Mouse (Mus musculus): ENCODE results near the gene Ccm2. TPM values are rescaled to one million over a fixed set of nuclear protein-coding genes. Genes with fewer than 3 reads are reported as not detected.
"Not testable (repeated sequence)": the region's sequence is repeated elsewhere in the genome, so short reads cannot be mapped to it uniquely, and the experiment has no call there.

The Ccm2 gene
- 10 to 100 TPM; 20.8 to 21.6 TPM for total RNA-seq (2021)
- long read RNA-seq, experiment 1, transcript Ccm2-201 (10 exons, 1,858 nt): major isoform, 28 of 43 reads
- long read RNA-seq, experiment 1, partial matches to known transcripts: 1 of 43 reads
- long read RNA-seq, experiment 1, other reads (novel, unspliced or antisense): 14 of 43 reads
- long read RNA-seq, experiment 2, transcript Ccm2-201 (10 exons, 1,858 nt): major isoform, 33 of 40 reads
- long read RNA-seq, experiment 2, partial matches to known transcripts: 1 of 40 reads
- long read RNA-seq, experiment 2, other reads (novel, unspliced or antisense): 6 of 40 reads

DNA sequence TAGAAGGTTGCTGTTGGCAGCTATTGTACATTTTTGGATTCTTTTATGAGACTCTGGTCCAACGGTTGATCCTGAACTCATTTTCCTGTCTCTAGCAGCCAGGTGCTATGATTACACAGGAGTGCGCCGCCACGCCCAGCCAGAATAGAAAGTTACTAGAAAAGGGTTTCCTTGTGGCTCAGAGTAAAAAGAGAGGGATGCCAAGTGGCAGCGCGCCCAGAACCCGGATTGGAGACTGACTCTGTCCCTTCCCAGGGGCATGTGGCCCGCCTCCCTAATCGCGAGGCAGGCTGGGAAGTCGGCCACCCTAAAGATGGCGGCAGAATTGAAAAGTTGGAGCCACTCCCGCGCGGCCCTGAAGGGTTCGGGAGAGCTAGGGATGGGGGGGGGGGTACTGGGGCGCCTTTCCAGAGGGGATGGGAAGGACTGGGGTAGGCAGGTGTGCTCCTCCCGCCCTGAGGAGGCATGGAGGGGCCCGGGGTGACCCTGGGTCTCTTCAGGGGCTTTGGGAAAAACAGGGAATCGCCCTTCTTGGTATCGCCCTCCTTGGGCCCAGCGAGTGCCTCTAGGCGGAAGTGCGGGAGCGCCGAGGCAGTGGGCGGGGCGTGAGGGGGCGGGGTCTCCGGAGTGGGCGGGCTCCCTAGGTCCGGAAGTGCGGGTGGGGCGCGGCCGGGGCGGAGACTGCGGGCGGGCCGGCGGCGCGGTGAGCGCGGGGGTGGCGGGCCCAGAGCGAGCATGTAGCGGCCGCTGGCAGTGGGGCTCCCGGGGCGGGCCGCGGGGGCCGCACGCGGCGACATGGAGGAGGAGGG lies at the start of gene Ccm2:
Gene Ccm2 (plus strand): TSS at position 683 of the 809 bp plus-strand sequence.
- intact Hi-C loops (cut with DNase I; ENCODE audit: low total_unique reads): no loop called here
- DNase-seq: peak; percentile 98

DNA sequence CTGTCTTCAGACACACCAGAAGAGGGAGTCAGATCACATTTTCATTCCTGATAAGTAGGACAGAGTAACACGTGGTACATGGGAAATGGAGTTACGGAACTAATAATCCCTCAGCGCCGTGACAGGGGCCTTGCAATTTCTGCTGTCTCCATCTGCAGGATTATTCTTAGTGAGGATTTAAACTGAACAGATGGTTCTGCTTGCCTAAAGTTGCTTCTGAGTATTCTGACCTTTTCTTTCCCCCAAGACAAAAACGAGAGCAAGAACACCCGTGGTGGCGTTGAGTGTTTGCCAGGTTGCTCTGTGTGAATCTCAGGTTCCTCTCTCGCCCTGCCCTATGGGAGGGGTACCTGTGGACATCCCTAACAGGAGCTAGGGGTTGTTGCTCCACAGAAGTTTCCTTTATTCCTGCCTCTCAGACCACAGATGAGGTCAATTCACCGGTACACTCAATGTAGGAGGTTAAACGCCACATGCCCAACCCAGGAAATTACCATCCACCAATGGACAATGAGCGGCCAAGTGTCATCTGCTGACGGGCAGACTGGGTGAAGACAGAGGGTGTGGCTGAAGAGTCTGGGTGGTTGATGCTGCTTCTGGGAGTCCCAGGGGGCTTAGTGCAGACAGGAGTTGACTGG lies 49.3 kb upstream of the Ccm2 start:
- no peak for DNase-seq
- intact Hi-C loops (cut with DNase I; ENCODE audit: low total_unique reads): no loop called here

DNA sequence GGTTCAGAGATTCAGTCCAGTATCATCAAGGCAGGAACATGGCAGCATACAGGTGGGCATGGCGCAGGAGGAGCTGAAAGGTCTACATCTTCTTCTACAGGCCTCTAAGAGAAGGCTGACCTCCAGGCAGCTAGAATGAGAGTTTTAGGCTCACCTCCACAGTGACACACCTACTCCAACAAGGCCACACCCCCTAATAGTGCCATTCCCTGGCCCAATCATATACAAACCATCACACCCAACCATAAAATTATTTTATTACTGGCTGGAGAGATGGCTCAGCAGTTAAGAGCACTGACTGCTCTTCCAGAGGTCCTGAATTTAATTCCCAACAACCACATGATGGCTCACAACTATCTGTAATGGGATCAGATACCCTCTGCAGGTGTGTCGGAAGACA lies 44.2 kb upstream of the Ccm2 start:
- intact Hi-C loops (cut with DNase I; ENCODE audit: low total_unique reads): no loop called here
- DNase-seq: no peak

DNA sequence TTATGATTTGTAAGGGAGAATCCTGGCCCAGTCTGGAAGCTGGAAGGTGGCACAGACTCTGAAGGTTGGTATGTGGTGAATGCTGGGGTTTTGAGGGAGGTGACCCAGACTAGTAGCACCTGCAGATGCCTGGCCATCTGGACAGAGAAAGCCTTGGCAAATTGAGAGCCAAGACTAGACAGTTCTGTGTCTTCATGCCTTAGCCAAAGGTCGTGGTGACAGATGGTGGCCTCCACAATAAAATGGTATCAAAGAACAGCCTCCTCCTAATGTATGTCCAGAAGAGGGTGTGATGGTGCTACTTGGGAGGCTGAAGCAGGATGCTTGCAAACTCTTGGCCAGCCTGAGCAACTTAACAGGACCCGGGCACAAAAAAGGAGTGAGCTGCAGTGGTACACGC lies 42.5 kb upstream of the Ccm2 start:
- intact Hi-C loops (cut with DNase I; ENCODE audit: low total_unique reads): no loop called here
- no peak for DNase-seq

DNA sequence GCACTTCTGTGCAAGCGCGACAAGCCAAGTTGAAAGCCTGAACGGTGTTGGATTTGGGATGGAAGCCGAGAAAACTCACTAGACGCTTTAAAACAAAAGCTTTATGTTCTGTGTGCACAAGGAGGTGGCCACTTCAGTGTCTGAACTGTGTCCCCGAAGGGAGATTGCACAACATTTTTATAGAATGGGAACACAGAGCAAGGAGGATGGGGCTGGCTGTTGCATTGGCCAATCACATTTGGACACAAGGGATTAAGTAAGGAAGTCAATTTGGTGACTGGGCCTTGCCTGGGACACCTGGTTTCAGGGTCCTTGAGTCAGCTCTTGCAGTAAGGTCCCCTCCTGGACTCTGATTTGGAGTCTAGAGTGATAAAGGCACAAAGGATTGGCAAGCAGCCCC lies 42.0 kb upstream of the Ccm2 start:
- intact Hi-C loops (cut with DNase I; ENCODE audit: low total_unique reads): no loop called here
- DNase-seq: no peak

DNA sequence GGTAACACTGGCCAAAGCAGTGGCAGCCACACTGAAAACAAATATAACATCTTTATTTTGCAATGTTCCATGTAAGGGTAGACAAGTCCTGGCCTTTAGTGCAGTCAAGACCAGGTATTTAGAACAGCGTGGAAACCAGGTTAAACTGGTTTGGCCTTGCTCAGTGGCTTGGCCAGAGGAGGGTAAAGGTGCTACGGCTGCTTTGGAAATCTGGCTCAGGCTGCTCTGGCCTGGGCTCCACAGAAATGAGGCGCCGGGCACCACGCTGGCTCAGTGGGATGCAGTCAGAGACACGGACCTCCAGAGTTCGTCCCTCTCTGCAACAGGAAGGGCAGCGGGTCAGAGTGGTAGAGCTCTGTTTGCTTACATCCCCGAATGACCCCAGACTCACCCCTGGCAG lies 40.2 kb upstream of the Ccm2 start:
- intact Hi-C loops (cut with DNase I; ENCODE audit: low total_unique reads): no loop called here
- no peak for DNase-seq

DNA sequence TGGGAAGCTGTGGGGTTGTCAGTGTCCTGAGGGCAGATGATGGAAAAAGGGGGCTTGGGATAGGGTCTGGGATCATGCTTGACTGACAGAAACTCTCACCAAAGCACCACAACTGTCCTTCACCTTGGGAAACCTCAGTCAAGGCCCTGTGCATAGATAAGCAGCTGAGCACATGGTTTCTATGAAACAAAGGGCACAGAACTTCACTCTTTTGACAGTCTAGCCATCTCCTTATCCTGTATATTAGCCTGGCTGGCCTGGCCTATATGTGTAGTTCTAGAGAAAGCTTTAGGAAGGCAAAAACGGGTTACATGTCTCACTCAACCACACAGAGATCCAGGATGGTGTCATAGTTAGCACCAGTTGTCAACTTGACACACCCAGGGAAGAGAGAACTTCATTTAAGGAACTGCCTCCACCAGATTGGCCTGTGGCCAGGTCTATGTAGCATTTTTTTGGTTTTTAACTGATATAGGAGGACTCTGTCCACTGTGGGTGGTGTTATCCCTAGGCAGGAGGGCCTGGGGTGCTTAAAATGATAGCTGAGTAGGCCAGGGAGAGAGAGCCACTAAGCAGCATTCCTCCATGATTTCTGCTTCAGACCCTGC lies 38.3 kb upstream of the Ccm2 start:
- intact Hi-C loops (cut with DNase I; ENCODE audit: low total_unique reads): no loop called here
- DNase-seq: no peak

DNA sequence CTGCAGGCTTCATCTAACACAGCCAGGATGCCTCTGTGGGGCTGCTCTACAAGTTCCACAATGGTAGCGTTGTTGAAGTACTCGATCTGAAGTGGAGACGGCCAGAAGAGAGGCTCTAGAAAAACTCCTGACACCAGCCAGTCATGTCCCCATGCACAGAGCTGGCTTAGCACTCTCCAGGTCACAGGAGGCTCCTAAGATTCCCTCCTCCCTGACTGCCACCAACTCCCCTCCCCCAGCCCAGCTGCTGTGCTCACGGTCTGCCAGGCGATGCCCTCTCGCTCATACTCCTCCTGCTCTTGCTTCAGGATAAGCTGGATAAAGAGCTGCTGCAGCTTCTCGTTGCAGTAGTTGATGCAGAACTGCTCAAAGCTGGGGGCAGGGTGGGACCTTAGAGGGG lies 31.9 kb upstream of the Ccm2 start:
- intact Hi-C loops (cut with DNase I; ENCODE audit: low total_unique reads): no loop called here
- DNase-seq: peak; percentile 61

DNA sequence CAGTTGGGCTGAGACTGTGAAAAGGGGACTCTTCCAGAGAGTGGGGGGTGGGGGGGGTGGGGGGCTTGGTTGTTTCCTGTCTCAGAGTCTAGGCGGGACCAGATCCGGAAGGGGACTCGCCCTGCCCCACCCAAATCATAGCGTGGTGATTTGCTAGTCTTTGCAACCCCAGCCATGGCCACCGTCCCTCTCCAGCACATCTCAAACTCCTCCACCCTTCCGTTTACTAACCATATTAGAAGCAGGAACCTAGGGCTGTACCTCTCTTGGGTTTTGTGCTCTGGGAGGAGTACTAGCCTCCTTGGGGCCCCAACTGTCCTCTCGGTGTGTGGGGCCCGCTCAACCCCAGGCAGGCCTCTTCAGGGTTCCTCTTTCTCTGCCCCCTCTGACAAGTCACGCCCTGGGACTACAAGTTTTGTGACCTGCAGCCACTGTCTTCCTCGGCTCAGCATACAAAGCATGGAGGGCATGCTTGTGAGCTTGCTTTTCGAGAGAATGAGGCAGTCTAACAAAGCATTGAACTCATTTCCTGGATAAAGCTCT lies 27.1 kb upstream of the Ccm2 start:
- DNase-seq: no peak
- intact Hi-C loops (cut with DNase I; ENCODE audit: low total_unique reads): no loop called here

DNA sequence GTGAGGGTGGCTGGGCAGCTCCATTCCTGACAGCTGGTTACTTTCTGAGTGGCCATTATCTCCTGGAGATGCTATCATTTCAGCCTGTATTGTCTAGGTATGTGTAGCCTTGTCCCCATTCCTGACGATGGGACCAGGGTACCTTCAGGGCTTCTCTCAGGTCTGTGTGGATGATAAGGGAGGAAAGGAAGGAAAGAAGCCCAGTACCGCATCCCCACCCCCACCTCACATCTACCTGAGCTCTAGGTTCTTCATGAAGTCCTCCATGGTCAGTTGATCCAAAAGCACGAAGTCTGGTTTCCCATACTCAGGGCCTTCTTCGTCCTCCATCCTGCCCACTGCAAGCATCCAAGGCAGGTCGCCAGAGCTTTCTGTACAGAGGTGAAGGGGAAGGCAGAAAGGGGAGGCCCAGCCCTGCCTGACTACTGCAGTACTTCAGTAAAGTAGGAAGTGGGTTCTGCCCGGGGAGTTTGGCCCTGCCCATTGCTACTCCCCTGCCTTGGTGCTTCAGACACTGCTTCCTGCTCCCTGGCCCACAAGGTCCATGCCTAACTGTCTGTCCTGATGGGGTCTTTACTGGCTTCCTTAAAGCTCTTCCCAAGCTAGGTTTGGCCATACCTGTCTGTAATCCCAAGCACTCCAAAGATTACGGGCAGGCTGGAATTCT lies 26.0 kb upstream of the Ccm2 start, which contains the start of gene Myo1g:
Gene Myo1g (minus strand): TSS at position 459 of the 667 bp plus-strand sequence.
- peak; percentile 16 for DNase-seq
- intact Hi-C loops (cut with DNase I; ENCODE audit: low total_unique reads): no loop called here

DNA sequence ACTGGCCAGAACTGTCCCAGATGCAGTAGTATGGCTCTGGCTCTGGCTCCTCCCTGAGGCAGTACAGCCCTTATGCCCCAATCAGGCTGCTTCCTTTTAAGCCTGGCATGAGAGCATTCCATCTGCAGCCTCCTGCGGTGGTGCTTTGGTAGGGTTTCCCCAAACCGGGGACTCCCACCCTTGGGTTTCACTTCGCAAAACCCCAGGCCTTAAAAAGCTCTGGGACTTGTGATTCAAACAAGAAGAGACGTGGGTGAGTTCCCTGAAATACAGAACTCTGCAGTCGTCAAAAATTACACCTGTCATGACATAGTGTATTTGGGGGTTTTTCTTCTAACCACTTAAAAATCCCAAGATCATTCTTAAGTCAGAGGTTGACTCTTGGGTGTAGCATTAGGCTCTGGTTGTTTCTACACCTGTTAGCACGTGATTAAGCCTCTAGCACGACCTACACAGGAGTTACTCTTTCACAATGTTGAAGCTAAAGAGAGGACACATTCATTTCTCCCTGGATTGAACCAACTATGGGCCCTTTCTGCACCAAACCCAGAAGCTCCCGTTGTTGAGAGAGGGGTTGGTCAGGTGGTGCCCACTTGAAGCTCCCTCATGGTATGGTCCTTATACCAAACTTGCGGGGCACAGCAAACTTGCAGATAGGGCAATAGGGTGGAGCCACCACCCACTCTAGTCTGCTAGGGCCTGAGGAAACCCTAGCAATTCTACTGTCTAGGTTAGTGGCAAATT lies 23.7 kb upstream of the Ccm2 start:
- intact Hi-C loops (cut with DNase I; ENCODE audit: low total_unique reads): no loop called here
- DNase-seq: no peak

DNA sequence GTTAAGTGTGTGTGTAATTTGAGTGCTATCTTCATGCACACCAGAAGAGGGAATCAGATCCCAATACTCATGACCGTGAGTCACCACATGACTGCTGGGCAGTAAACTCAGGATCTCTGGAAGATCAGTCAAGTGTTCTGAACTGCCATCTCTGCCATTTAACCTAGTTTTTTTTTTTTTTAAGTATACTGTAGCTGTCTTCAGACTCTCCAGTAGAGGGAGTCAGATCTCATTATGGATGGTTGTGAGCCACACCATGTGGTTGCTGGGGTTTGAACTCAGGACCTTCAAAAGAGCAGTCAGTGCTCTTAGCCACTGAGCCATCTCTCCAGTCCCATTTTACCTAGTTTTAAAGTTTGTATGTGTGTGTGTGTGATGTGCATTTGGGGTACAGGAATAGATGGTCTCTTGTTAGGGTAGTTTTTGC lies 23.0 kb upstream of the Ccm2 start:
- DNase-seq: no peak
- intact Hi-C loops (cut with DNase I; ENCODE audit: low total_unique reads): no loop called here

DNA sequence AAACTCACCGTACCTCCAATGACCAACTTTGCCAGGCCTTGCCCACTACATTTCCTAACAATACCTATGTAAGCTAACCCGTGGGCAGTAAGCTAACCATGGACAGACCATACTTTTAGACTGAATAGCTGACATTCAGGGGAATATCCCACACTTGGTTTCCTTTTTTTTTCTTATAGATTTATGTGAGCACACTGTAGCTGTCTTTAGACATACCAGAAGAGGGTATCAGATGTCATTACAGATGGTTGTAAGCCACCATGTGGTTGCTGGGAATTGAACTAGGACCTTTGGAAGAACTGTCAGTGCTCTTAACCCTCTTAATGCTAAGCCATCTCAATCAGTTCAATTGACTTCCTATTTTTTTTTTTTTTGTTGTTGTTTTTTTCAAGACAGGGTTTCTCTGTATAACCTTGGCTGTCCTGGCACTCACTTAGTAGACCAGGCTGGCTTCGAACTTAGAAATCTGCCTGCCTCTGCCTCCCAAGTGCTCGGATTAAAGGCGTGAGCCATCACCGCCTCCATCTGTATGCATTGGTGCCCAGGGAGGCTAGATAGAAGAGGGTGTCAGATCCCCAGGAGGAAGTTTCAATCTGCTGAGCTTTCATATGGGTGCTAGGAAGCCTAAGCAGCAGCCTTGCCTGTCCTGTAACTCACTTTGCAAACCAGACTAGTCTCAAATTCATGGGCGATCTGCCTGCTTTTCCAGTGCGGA lies 22.4 kb upstream of the Ccm2 start:
- intact Hi-C loops (cut with DNase I; ENCODE audit: low total_unique reads): no loop called here
- DNase-seq: no peak

DNA sequence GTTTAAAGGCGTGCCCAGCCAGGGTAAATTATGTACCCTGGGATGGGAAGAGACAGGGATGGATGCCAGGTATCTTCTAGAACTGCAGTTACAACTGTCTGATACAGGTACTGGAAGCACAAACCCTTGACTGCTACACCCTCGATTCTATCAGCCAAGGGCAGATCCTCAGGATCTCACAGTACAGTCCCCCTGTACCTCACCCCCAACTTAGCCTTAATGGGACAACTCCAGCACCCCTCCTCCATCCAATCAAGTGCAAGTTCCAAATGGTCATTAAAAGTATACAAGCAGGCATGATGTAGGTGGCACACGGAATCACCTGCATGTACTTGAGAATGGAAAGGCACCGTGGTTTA lies 21.8 kb upstream of the Ccm2 start:
- no peak for DNase-seq
- intact Hi-C loops (cut with DNase I; ENCODE audit: low total_unique reads): no loop called here

DNA sequence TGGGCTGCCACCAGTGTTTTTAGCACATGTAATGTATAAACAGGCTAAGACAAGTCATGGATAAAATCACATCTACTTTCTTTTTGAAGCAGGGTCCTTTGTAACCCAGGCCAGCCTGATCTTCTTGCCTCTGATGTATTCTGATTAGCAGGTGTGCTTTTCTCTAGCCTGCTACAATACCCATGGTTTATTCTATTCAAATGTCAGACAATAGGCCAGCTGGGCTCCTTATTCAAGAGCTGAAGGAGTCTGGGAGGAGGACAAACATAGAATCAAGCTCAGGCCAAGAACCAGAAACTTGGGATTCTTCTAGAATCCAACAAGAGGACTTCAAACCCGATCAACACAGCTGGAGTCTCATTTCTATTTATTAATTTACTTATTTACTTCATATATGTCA lies 21.4 kb upstream of the Ccm2 start:
- no peak for DNase-seq
- intact Hi-C loops (cut with DNase I; ENCODE audit: low total_unique reads): no loop called here

DNA sequence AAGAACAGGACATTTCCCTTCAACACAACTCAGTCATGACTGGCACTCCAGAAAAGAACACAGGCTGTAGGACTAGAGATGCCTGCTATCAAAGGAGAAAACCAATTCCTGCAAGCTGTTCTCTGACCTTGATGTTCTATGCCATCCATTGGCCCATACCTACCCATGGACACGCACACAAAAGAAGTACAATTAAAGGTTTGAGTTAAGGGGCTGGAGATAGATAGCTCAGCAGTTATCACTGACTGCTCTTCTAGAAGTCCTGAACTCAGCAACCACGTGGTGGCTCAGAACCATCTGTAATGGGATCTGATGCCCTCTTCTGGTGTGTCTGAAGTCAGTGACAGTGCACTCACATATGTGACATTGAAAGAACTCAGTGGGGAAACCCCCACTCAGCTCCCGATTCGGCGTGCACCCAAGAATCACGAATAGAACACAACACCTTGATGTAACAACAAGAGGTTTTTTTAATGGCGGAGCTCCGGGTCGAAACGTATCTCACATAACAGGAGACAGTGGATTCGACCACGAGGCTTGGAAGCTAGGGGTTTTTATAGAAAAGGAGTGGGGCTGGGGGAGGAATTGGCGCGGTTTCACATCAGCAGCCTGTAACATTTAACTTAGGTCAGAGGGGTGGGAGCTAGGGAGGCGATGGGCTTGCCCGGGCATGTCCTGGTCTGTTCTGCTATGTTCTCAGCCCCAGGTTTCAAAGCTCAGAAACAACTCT lies 20.0 kb upstream of the Ccm2 start:
- DNase-seq; intact Hi-C loops (cut with DNase I; ENCODE audit: low total_unique reads): not testable (repeated sequence)
